Comparison of ENCODE assay signal across 8 mouse cellular contexts in genomic region chr10:44328347-44328746, GRCm38 (mm10).
A peak's percentile ranks its signal among the peaks of the same experiment; 100 is the strongest.
DNase-seq lines count a peak whose midpoint lies in the region; ATAC-seq lines count a peak whose summit lies in the region.

No protein-coding gene starts in this region.

- 65% methylated on average over 3 of the region's 3 CpGs for WGBS in kidney, embryonic 15.5 days

- DNase-seq in adrenal gland, postnatal 14 days: peak; percentile 62
- no peak for DNase-seq in adrenal gland, adult 8-10 months
- peak; percentile 41 for DNase-seq in kidney, adult 18-20 months
- peak; percentile 62 for DNase-seq in MN1 (ENCODE audit: low spot score)
- peak; percentile 43 for DNase-seq in forelimb bud, embryonic 11.5 days (ENCODE audit: low read depth, low spot score)
- peak; percentile 47 to 60 for DNase-seq in left cerebral cortex, postnatal 25 days (ENCODE audit: low spot score in 2 of 2)
- peak; percentile 6 for DNase-seq in spleen, adult 12 weeks (ENCODE audit: low spot score)

- no peak overlapping the region for H3K4me3 ChIP-seq in kidney, embryonic 15.5 days (replicated peaks)

- intact Hi-C loops in left cerebral cortex, postnatal 25 days (cut with DNase I): loop anchor here (5.0 to 10.0 kb wide), 3 partner anchors 129 to 716 kb away; no protein-coding TSS in a partner anchor

- no peak overlapping the region for H3K9ac ChIP-seq in kidney, embryonic 15.5 days

- no peaks in the 10 kb centered on the region for H3K9me3 ChIP-seq in kidney, embryonic 15.5 days (replicated peaks)

- H3K27ac ChIP-seq in kidney, embryonic 15.5 days: no peak overlapping the region

- no peaks in the 10 kb centered on the region for H3K36me3 ChIP-seq in kidney, embryonic 15.5 days

- H3K4me2 ChIP-seq in kidney, embryonic 15.5 days: no peak overlapping the region

- ATAC-seq in kidney, embryonic 15.5 days (replicated peaks; ENCODE audit: low FRiP score): no peak

- H3K4me1 ChIP-seq in kidney, embryonic 15.5 days: peaks cover 2% of the 10 kb centered on the region; the same call in 1 of the 2 replicates

- no peaks in the 10 kb centered on the region for H3K27me3 ChIP-seq in kidney, embryonic 15.5 days
